Mouse (Mus musculus) E14TG2a.4 (cell line): ENCODE results near the gene Frmd4b.

Experiments
- CTCF ChIP-seq: conservative IDR thresholded peaks from 2 replicates; pipeline ENCODE4 v1.5.1; 2014; ENCODE audit warnings: low read length
- POU5F1 ChIP-seq: IDR thresholded peaks from 2 replicates; pipeline ENCODE4 v1.6.1; 2014; ENCODE audit warnings: low read length, borderline replicate concordance

- TF ChIP-seq CTCF (no peak), POU5F1 (no peak)
These were observed 246.9 kb downstream of the Frmd4b start for GRCm38 (mm10) chr6:97370460-97370859.
